Mouse (Mus musculus) urinary bladder, adult 18-20 months (tissue): ENCODE measurements around the gene Sntg2.

ENCODE experiments used
- DNase-seq, 2 experiments: peaks; one replicate each; pipeline ENCODE4 v3.0.0; 2022; ENCODE audit warnings: low spot score in 2 of 2, mixed read lengths in 2 of 2

Sntg2 gene

DNA sequence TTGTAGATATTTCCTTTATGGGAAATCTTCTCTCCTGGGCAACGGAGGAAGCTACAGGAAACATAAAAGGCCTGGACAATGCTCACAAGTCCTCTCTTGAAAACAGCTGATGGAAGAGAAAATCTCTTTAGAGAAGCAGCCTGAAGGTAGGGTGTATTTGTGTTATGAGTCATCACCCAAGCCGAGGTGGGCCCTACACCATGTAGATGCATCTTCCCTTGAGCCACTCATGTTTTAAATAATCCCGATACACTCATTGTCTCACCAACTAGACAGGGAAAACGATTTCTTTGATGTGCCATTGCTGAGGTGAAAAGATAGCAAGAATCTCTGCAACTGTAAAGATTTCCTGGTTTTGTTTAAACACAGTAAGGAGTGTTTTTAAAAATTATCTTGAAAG lies 89.4 kb downstream of the Sntg2 start:
- DNase-seq, result no peak

DNA sequence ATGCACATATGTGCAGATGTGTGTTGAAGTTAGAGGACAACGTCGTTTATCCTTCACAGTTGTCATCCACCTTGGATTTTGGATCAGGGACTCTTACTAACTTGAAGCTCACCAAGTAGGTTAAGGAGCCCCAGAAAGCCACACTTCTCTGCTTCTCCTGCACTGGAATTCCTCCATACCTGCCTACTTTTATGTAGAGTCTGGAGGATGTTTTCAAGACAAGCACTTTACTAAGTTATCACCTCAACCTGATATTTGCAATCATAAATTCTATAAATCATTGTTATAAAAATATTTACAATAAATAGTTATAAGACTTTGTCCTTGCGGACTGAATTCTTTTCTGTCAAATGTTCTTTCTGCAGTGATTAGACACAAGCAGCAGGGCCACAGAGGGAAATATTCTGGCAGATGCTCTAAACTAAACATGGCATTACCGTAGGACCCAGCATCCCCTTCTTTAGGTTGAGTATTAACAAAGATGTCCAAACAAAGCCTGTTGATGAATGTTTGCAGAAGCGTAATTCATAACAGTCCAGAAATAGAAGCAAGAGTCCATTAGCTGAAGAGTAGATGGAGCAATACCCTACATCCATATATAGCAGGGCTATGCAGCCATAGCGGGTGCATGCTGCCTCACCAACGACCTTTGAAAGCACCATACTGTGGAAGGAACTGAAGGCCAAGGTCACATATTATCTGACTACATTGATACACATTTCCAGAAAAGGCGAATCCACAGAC lies 100.8 kb downstream of the Sntg2 start:
- DNase-seq, result no peak

DNA sequence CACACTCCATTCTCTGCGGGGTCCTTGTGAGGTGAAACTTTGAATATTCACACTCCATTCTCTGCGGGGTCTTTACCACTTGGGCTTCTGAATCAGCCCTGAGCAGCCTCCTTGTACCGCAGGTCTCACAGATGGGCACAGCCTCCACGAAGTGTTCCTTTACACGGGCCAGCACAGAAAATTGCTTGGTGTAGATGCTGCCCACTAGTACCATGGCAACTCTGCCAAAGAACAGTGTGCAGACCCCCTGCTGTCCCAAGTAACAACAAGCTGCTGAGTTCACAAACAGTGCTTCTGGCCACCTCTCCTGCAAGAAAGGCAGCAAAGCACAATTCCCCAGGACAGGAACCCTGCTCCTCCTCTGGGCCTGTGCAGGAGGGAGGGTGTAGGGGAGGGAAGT lies 109.0 kb downstream of the Sntg2 start:
- DNase-seq, result no peak

DNA sequence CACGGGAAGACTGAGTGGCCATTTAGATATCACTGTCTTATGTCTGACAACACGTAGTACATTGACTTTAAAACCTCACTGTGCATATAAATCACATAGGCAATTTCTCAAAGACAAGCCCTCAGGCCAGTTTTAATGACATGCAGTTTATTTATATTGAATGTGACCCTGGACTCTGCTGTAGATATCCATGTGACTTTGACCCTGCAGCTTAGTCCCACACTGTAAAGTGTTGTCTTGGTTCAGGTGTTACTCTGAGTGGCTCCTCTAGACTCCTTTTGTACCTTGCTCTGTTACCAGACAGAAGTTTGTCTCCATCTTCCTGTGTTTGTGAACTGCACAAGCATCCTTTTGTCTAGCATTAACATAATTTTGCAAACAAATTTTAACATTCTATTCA lies 112.0 kb downstream of the Sntg2 start:
- no peak for DNase-seq

DNA sequence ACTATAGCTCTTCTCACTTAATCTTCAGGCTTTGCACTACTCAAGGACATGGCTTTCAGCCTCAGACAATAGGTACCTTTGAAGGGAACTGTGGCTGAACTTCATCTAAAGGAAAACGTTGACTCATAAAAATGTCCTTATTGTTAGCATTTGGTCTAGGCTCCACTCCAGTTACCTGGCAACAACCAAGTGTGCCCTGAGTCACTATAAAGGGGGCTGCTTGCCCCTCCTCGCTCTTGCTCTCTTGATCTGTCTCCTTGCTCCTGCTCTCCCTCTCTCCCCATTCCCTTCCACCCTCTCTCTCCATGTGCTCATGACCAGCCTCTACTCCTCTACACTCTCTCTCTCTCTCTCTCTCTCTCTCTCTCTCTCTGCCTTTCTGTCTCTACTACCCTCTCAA lies 114.5 kb downstream of the Sntg2 start:
- DNase-seq, result no peak

DNA sequence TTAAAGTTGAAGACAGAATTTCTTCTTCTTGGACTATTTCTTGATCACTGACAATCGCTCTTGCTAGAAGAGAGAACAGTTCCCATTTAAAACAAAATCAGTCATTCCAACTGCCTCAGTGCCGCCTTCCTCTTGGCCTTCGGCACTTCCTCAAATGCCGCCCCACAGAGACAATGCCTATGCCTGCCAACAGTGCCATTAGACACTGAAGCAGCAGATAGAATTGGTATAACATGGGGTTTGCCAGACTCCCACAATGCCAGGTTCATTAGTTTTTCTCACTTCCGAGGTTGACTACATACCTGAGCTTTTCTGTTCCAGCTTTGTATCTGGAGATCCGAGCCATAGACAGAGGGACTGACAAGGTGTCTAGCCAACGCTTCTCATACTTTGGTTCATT lies 115.5 kb downstream of the Sntg2 start:
- DNase-seq, result no peak

DNA sequence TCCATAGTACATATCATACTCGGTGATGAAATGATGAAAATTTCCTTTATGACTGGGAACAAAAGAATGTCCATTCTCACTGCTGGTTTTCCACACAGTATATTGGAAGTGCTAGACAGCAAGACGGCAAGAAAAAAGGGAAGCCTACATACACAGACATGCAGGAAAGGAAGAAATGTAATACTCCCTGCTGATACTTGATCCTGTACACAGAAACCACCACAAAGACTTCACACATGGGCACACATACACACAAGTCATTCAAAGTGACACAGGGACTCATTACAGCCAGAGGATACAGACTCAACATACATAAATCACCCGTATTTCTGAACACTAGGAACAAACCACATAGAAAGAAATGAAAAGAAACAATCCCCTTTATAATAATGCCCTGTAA lies 117.0 kb downstream of the Sntg2 start:
- DNase-seq, result no peak

DNA sequence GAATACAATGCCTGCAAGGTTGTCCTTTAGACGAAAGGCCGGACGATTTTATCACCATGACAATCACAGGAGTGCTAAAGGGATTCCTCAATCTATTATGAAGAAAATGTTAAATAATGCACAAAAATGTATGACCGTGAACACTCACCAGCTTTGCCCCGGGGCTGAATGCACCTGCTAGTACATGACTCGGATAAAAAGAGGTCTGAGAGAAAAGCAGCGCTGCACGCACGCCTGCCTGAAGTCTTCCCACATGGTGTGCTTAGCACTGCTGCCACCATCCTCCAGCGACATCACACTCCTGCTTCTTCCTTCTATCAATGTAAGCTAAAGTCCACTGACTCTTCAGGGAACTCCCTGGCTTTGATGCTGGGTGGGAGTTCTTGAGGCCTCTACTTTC lies 118.6 kb downstream of the Sntg2 start:
- DNase-seq, result no peak

DNA sequence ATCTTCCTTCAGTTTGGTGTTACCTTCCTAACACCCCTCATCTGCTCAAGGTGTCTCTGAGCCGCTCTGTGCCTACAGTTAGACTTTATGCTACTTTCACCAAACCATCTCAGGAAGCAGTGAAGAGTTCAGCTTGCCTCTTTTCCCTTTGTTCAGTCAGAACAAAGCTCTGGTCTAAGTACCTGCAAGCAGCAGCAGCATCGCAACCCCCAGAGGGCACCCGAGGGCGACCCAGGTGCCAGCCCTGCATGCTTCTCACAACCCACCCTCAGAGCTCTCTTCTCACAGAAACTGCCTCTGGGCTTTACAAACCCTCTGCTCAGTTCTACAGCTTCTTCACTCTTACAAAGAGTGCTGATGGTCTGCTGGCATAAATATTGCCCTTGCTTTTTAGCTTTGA lies 120.8 kb downstream of the Sntg2 start:
- DNase-seq, result no peak

DNA sequence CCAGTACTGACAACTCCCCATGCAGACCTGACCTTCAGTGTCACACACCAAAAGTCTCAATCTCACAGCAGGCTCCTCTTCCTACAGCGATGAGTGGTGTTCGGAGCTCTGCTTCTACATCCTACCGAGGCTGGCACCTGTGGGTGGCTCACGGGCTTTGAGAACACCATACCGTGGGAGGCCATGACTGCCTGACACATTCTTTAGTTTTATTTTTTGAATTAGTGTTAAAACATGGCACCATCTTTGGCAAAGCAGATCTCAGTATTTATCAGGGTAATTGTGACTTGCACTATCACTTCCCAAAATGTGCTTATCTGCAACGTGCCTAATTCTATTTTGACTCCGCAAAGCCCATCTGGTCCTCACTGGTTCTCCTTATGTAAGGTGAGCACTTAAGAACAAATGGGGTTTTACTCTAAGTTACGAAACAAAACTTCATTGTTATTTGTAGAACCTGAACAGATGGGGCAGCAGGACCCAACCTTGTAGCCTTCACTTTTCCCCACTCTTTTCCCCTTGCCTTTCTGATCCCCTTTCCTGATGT lies 121.8 kb downstream of the Sntg2 start:
- no peak for DNase-seq

DNA sequence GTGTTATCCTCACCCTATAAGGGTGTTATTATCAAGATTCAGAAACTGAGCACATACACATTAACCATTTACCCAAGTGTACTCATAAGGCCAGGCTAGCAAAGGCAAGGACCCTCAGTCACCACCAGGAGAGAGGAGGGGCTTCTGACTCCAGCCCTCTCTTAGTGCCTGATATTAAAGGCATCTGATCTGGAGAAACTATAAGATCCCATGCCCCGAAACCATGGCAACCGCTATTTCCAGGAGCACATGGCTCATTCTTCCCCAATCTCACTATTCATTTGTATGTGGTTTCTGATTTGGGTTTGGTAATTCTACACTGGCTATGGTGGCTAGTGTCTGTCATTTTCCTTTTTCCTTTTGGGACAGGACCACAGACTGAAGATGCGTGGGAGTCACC lies 124.1 kb downstream of the Sntg2 start:
- no peak for DNase-seq

DNA sequence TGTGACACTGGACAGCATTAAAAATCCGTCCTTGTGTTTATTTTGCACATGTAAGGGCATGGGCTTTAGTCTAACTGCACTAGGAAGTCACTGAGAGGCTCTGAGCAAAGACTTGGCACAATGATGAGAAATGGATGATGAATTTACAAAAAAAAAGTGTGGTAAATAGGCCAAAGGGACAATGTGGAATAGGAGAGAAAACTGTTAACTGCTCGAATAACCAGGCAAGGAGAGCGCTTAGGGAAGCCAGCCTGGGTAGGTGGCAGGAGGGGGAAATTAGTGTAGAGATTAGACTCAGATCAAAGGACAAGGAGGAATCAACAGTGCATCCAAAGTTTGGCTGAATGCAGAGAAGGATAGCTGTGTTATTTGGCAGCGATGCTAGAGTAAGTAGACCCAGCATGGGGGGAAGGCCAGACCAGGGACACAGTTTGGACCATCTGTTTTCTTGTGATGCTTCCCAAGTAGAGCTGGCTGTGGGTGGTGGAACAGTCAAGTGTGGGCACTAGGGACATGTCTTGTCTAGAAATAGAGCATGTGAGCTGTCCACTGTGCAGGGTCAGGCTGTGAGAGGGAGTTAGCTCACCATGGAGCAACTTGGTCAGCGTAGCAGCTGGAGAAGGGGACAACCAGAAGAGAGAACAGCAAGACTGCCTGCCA lies 126.8 kb downstream of the Sntg2 start:
- no peak for DNase-seq

DNA sequence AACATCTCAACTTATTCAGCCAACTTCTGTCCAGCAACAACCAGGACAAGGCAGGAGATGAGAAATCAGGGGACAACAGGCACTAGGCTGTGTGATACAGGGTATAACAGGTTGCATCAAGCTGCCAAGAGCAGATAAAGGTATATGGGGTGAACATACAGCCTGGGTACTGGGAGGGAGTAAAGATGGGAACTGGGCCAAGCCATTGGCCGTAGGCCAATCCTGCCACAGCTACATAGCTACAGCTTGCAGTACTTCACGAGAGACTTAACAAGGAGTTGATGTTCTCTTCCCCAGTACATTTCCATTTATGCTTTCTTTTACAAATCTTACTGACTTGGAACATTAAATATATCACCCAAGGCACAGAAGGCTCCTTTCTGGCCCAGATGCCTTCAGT lies 129.0 kb downstream of the Sntg2 start:
- DNase-seq, result no peak

DNA sequence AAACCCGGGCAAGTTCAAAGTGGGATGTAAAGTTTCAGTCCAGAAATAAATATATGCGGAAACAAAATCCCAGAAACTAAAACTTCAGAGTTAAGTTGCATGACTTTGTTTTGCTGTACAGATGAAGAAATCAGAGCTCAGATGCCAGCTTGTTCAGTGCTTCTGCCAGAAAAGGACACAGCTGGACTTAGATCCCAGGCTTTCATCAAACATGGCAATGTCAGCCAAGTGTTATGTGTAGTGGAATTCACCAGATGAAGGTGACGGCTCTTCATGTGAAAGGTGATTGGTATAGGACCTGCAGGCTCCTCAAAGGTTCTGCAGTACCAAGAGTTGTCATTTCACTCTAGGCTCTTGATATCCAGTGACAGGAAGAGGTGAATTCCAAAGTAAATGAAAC lies 132.3 kb downstream of the Sntg2 start:
- DNase-seq, result no peak

DNA sequence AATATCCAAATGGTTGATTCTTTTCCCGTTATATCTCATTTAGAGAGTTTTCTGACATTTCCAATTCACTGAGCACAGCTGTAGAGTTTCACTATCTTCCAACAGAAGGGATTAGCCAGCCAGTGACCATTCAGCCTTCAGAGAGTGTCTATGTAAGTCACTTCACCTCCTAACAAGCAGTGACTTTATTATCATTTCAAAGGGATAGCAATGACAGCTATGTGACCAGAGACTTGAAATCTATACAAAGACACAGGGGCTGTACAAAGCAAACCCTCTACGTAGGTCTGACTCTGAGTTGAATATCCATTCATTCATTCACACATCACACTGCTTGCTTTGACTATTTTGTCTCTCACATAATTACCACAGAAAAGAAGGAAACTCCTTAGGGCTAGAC lies 138.2 kb downstream of the Sntg2 start:
- DNase-seq, result no peak

DNA sequence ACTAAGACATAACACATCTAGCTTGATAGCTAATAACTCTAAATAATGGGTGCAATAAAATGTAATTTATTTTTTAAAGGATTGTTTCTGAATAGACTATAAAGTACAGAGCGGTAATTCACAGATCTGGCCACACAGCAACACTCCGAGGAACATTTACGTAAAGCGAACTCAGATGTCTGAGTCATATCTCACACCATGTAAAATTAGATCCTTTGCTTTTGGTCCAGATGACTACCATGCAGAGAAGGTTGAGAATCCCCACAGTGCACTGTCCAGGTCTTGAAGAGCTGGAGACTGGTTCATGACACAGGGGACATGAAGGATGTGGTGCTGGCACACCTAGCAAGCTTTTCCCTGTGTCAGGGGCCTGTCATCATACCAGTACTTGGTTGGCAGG lies 145.2 kb downstream of the Sntg2 start:
- no peak for DNase-seq

DNA sequence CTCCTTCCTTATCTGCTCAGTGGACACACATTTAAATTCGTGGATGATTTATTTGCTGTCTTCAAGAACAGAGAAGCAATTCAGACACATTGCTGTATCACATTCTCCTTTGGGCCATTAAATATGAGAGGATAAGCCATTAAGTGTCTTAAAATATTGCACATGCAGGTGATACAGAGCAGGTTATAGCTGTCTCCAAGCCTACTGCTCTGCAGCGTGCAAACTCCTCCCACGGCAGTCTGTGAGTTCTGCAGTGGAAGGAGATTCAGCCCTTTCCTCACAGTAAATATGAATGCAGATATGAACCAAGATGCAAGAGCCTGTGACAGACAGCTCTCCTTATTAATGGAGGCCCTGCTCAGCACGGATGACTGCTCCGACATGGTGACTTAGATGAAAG lies 146.9 kb downstream of the Sntg2 start:
- DNase-seq, result no peak

DNA sequence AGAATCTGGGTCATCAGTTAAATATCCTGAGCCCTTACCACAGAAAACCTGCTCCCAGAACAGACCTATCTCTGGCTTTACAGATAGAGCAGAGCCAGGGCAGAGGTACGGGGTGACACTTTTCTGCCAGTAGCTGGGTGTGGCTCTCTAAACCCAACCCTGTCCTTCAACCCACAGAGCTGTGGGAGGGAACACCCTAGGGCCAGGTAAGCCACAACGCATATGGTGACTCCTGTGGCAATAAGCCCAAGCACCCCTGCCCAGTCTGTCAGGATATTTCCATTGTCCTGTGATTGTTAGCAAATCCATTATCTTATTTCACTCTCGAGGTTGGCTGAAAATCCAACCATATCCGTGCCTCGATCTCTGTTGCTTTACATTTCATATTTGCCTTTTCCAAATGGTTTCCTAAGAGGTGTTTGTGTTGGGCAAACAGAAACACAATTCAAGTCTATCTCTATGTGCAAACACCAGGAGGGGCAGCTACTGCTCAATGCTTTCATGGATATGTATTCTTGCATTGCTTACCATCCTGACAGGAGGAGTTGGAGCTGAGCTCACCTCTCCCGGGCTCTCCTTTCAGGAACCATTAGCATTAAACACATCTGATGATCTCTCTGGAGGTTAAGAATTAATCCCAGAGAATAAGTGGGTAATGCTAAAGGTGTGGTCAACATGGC lies 156.3 kb downstream of the Sntg2 start:
- DNase-seq, result no peak

DNA sequence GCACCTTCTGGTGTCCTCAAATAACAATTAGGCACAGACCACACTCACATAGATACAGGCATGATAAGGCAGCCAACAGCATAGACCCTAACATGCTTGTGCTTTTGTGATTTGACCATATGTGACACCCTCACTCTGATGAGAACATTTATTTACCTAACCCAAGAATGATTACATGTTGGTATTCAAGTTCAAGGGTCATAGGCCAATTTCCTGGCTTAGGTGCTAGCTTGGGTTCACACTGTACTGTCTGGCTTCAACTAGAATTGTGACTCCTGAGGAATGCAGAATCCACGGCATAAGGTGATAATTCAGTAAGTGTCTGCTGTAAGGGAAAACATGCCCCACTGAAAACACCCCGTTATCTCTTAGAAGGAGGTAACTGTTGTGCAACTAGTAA lies 158.4 kb downstream of the Sntg2 start:
- no peak for DNase-seq

DNA sequence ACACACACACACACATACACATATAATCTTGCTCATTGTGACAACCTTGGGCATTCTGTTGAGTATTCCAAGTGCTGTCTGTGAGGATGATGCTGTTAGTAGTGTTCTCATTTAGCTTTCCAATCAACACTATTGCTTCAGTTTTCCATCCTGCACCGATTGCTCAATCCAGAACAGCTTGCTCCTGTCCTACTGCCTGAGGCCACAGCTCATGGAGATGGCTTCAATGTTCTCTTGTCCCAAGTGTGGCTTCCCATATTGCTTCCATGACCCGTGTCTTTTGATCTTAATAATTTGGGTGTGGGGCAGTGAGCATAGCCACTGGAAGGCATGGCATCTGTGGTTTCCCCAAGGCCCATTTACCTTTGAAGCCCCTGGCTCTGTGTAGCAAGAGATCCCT lies 162.8 kb downstream of the Sntg2 start:
- no peak for DNase-seq

DNA sequence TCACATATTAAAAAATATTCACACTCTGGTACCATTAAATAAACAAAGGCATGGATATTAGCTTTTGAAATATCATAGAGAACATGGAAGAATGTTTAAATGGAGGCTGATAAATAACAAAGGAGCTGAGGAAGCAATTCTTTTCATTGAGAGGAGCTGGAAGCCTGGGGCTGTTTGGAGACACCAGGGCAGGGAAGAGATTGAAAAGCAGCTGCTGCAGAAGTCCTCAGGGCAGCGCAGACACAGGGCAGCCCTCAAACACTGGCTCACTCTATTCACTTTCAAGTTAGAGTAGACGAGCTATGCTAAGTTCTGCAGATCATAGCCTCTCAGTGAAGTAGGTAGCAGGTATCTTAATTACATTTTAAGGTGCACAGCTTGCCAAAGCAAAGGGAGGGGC lies 164.6 kb downstream of the Sntg2 start:
- no peak for DNase-seq

DNA sequence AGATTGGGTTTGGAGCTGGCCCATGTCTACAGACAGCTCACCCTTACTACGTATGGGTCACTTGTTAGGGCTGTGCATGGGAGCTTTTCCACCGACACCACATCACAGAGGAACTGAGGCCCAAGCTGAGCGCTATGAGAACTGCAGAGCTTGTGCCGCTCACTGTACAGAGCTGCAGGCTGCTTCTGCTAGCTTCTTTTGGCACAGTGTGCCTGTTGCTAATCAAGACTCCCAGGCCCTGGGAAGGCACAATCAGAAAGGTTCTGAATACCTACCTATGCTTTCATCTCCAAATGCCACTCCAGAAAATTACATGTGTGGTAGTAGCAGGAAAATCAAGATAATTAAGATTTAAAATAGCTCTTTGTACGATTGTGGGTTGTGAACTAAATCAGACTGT lies 165.1 kb downstream of the Sntg2 start:
- no peak for DNase-seq

DNA sequence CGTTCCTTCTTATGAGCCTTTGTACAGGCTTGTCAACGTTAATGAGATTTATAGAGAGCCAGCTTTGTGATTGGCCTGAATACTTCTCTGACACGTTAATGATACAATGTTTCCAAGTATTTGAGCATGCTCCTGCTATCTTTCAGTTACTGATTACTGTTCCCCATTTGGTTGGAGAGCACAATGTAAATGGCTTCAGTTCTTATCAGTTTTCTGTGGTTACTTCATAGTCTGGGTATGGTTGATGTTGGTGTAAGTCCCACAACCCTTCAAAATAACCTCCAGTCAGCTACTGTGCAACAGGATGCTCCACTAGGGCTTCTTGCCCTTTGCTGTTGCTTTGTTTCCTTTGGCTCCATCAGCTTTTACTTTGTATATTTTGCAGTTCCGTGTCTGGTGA lies 168.7 kb downstream of the Sntg2 start:
- DNase-seq, result no peak
